Mouse (Mus musculus) adrenal gland, adult 10 weeks (tissue): ENCODE measurements around the gene Ncapg. TPM values are rescaled to one million over a fixed set of nuclear protein-coding genes. Genes with fewer than 3 reads are reported as not detected.

Experiments
- polyA plus RNA-seq: library from polyadenylated mRNA; stranded (reverse); fragments of 350-450 nt; fragmentation: Illumina TruSeq; extraction: RNeasy Lipid Tissue Mini Kit (QIAGEN cat#74804); gene quantifications from one replicate; pipeline ENCODE4 v1.2.3, GENCODE M21; 2014; ENCODE audit warnings: low read depth, low replicate concordance

The Ncapg gene
- 7.2 TPM for polyA plus RNA-seq

GRCm38 (mm10) chr5:45669598-45670279, at the start of gene Ncapg:
Gene Ncapg, plus strand, starts transcription at chr5:45669919.

GRCm38 (mm10) chr5:45638806-45639714, 30.7 kb upstream of the Ncapg start, which contains the start of gene Fam184b:
Gene Fam184b, minus strand, starts transcription at chr5:45639614.

Other genes starting within 250 kb of the Ncapg start
- 99.1 TPM for gene Qdpr, start 219.7 kb upstream of the Ncapg start, polyA plus RNA-seq
- gene Clrn2, start 216.2 kb upstream of the Ncapg start, polyA plus RNA-seq, result not detected
- gene Lap3, start 176.5 kb upstream of the Ncapg start, polyA plus RNA-seq, result 49.9 TPM
- gene Med28, start 149.7 kb upstream of the Ncapg start, polyA plus RNA-seq, result 76.3 TPM
- not detected for gene Fam184b, start 30.3 kb upstream of the Ncapg start, polyA plus RNA-seq
- gene Lcorl, start 187.7 kb downstream of the Ncapg start, polyA plus RNA-seq, result 56.2 TPM